Mouse (Mus musculus): ENCODE measurements around the gene Patl2.

The Patl2 gene

GRCm38 (mm10) chr2:122086446-122086845 is 99.5 kb downstream of the Patl2 start:
- DNase-seq (ENCODE audit: inconsistent age in 2 of 2, low spot score in 1 of 2), result no peak

- DNase-seq (ENCODE audit: inconsistent age in 2 of 2, low spot score in 1 of 2), result peak in 1 of 2 experiments; percentile 52
Observed at GRCm38 (mm10) chr2:122081728-122082456, 104.1 kb downstream of the Patl2 start.

Measured in adrenal gland, adult (tissue).